In genomic region chr6:6955764-6956561, GRCm38 (mm10) we compare ENCODE assay signal across 8 mouse cellular contexts. TPM values are rescaled to one million over a fixed set of nuclear protein-coding genes. Genes with fewer than 3 reads are reported as not detected.
A peak's percentile ranks its signal among the peaks of the same experiment; 100 is the strongest.
DNase-seq lines count a peak whose midpoint lies in the region; ATAC-seq and TF ChIP-seq lines count a peak whose summit lies in the region.

Gene Sdhaf3, plus strand, starts transcription at chr6:6956004.

- H3K9me3 ChIP-seq in embryonic facial prominence, embryonic 15.5 days (replicated peaks), result no peaks in the 10 kb centered on the region
- no peaks in the 10 kb centered on the region for H3K9me3 ChIP-seq in limb, embryonic 14.5 days (ENCODE audit: control insufficient read depth, low read length)
- no peaks in the 10 kb centered on the region for H3K9me3 ChIP-seq in midbrain, postnatal 0 days (ENCODE audit: low read length)

- WGBS in bone marrow, adult 2 months, result under 1% methylated on average over 52 of the region's 52 CpGs
- WGBS in embryonic facial prominence, embryonic 15.5 days, result under 1% methylated on average over 52 of the region's 52 CpGs
- under 1% methylated on average over 50 of the region's 52 CpGs for WGBS in limb, embryonic 14.5 days
- WGBS in midbrain, postnatal 0 days, result under 1% methylated on average over 52 of the region's 52 CpGs

- peak within 1 kb of the TSS; percentile 25; the same call in 1 of the 2 replicates for H3K27ac ChIP-seq in bone marrow, adult 2 months (ENCODE audit: control insufficient read depth, insufficient read depth, low read depth, low read length, poor library complexity)
- H3K27ac ChIP-seq in embryonic facial prominence, embryonic 15.5 days (replicated peaks), result peak within 1 kb of the TSS; percentile 73
- peak within 1 kb of the TSS; percentile 67 for H3K27ac ChIP-seq in limb, embryonic 14.5 days (replicated peaks; ENCODE audit: low read depth, low read length)
- peak within 1 kb of the TSS; percentile 59; the same call in 1 of the 2 replicates for H3K27ac ChIP-seq in midbrain, postnatal 0 days (ENCODE audit: low read depth, low read length)

- H3K36me3 ChIP-seq in embryonic facial prominence, embryonic 15.5 days, result no peaks in the 10 kb centered on the region
- H3K36me3 ChIP-seq in limb, embryonic 14.5 days (ENCODE audit: control insufficient read depth, insufficient read depth, low read length), result no peaks in the 10 kb centered on the region
- H3K36me3 ChIP-seq in midbrain, postnatal 0 days (ENCODE audit: insufficient read depth, low read length), result no peaks in the 10 kb centered on the region

- peaks cover 1% of the 10 kb centered on the region for H3K4me1 ChIP-seq in bone marrow, adult 2 months (ENCODE audit: control insufficient read depth, insufficient read depth, low read length)
- 0 out of 2 replicates have a peak, but pooled peaks cover 4% of the 10 kb centered on the region for H3K4me1 ChIP-seq in embryonic facial prominence, embryonic 15.5 days
- H3K4me1 ChIP-seq in limb, embryonic 14.5 days (ENCODE audit: control insufficient read depth, insufficient read depth, low read length), result peaks cover 3% of the 10 kb centered on the region
- H3K4me1 ChIP-seq in midbrain, postnatal 0 days (ENCODE audit: insufficient read depth, low read length), result no peaks in the 10 kb centered on the region

- peak within 1 kb of the TSS; percentile 66 for H3K9ac ChIP-seq in embryonic facial prominence, embryonic 15.5 days
- peak within 1 kb of the TSS; percentile 72 for H3K9ac ChIP-seq in limb, embryonic 14.5 days (ENCODE audit: low read depth, low read length, severe bottlenecking)
- H3K9ac ChIP-seq in midbrain, postnatal 0 days (replicated peaks; ENCODE audit: low read length, poor library complexity, severe bottlenecking), result peak within 1 kb of the TSS; percentile 72

- H3K4me3 ChIP-seq in bone marrow, adult 2 months (replicated peaks; ENCODE audit: control insufficient read depth, low read depth, low read length), result peak within 1 kb of the TSS; percentile 87
- peak within 1 kb of the TSS; percentile 66 for H3K4me3 ChIP-seq in embryonic facial prominence, embryonic 15.5 days (replicated peaks)
- H3K4me3 ChIP-seq in limb, embryonic 14.5 days (replicated peaks; ENCODE audit: low read length), result peak within 1 kb of the TSS; percentile 70
- H3K4me3 ChIP-seq in midbrain, postnatal 0 days (ENCODE audit: low read depth, low read length), result peak within 1 kb of the TSS; percentile 81

- TF ChIP-seq CTCF in bone marrow, adult 2 months (IDR thresholded peaks at IDR 0.05; ENCODE audit: control insufficient read depth, insufficient read depth, low read length), result no peak
- peak; percentile 68 for TF ChIP-seq CTCF in midbrain, postnatal 0 days (IDR thresholded peaks at IDR 0.05)

- TF ChIP-seq POLR2A in bone marrow, adult 2 months (IDR thresholded peaks at IDR 0.05; ENCODE audit: borderline replicate concordance, control insufficient read depth, low read depth, low read length), result peak; percentile 54; the same call in 1 of the 2 replicates
- peak; percentile 48; the same call in 1 of the 2 replicates for TF ChIP-seq POLR2A in limb, embryonic 14.5 days (IDR thresholded peaks at IDR 0.05; ENCODE audit: borderline replicate concordance, extremely low read depth, insufficient read depth, insufficient read length)

- H3K4me2 ChIP-seq in embryonic facial prominence, embryonic 15.5 days (replicated peaks), result peak within 1 kb of the TSS; percentile 64
- H3K4me2 ChIP-seq in limb, embryonic 14.5 days (replicated peaks; ENCODE audit: low read depth, low read length, severe bottlenecking), result peak within 1 kb of the TSS; percentile 76
- H3K4me2 ChIP-seq in midbrain, postnatal 0 days (ENCODE audit: low read depth, low read length, poor library complexity, severe bottlenecking), result peak within 1 kb of the TSS; percentile 79

- peak; percentile 98 for ATAC-seq in embryonic facial prominence, embryonic 15.5 days (ENCODE audit: insufficient number of reproducible peaks, low FRiP score, low TSS enrichment, low read depth)
- ATAC-seq in limb, embryonic 14.5 days (ENCODE audit: low FRiP score, low read depth), result peak; percentile 98
- peak; percentile 99 for ATAC-seq in midbrain, postnatal 0 days (ENCODE audit: low FRiP score)

- DNase-seq in 416B (ENCODE audit: low read depth), result peak; percentile 96
- DNase-seq in heart, adult 8-10 months (ENCODE audit: low spot score), result peak; percentile 96
- DNase-seq in kidney, adult 9 months, result peak; percentile 98
- DNase-seq in limb, embryonic 14.5 days (ENCODE audit: low spot score), result peak; percentile 98
- DNase-seq in midbrain, postnatal 0 days (ENCODE audit: low spot score), result peak; percentile 98
- peak; percentile 80 to 91 for DNase-seq in spleen, postnatal 14 days (ENCODE audit: low spot score in 2 of 2)

- H3K27me3 ChIP-seq in embryonic facial prominence, embryonic 15.5 days, result no peaks in the 10 kb centered on the region
- no peaks in the 10 kb centered on the region for H3K27me3 ChIP-seq in limb, embryonic 14.5 days (ENCODE audit: control insufficient read depth, insufficient read depth, low read length)
- no peaks in the 10 kb centered on the region for H3K27me3 ChIP-seq in midbrain, postnatal 0 days (ENCODE audit: insufficient read depth, low read length)

RNA-seq across cellular contexts. Expression of gene Sdhaf3, which starts in this region (rescaled TPM):
- 0.65 and 4.1 TPM in 2 replicates for polyA plus RNA-seq in bone marrow, adult 2 months (2011; ENCODE audit: insufficient read depth, insufficient read length, low replicate concordance, missing spikeins)
- 4.5 and 5.2 TPM in 2 replicates for polyA plus RNA-seq in embryonic facial prominence, embryonic 15.5 days (2015; fragmentation: Nextera tagmentation; extraction: Ambion mirVana)
- 1 to 10 TPM; 4.1 to 5.3 (median 4.9) TPM for total RNA-seq in heart, adult 8-10 months (2022)
- polyA plus RNA-seq in limb, embryonic 14.5 days (2012; rRNA removed), result 2.2 and 2.9 TPM in 2 replicates
- 5.9 and 7.0 TPM in 2 replicates for polyA plus RNA-seq in limb, embryonic 14.5 days (2014; fragmentation: Nextera tagmentation; extraction: Ambion mirVana)
- 4.4 and 5.5 TPM in 2 replicates for total RNA-seq in midbrain, postnatal 0 days (2014; rRNA removed)
- 5.5 and 6.2 TPM in 2 replicates for polyA plus RNA-seq in midbrain, postnatal 0 days (2015; fragmentation: Nextera tagmentation; extraction: Ambion mirVana)

Comparison
In these comparisons a context has a peak if more than half of its experiments do, and no peak if none do; other contexts are left out.
1. Peak in every context shown above with its lines: DNase-seq, ATAC-seq, H3K4me3 ChIP-seq and H3K27ac ChIP-seq.